Mouse (Mus musculus): ENCODE measurements at regions not wholly inside any gene's neighbourhood (a gene's known extent, or its start where the extent isn't known, plus 50 kb on each side); places are given as distances from the start of the nearest gene placed in this dataset.

DNA sequence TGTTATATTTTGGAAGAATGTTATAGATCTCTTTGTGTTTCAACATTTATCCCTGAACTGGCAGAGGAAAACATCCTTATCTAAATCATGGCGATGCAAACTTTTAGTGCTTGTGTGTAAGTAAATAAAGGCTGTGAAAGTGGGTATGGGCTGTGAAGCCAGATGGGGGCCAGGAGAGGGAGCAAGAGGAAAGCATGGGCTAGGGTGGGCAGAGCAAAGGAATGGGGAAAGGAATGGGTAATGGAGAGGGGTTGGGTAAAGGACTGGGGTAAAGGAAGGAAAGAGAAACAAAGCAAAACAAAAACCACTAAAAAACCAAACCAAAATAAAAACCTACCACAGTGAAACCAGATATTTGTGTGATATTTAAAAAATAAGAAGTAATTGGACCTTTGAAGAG is 260.5 kb downstream of the Gpd2 start:
- TF ChIP-seq CTCF (IDR thresholded peaks at IDR 0.05; ENCODE audit: borderline replicate concordance, insufficient read depth, low read depth, low read length) (no peak), POLR2A (IDR thresholded peaks at IDR 0.05; ENCODE audit: borderline replicate concordance, insufficient read depth, low read length) (no peak)

All from cerebellum, adult 2 months (tissue).